Mouse (Mus musculus) stomach, postnatal 0 days (tissue): ENCODE results near the gene Gm11084. TPM values are rescaled to one million over a fixed set of nuclear protein-coding genes. Genes with fewer than 3 reads are reported as not detected.

Source experiments
- ATAC-seq: fragments of 200-750 bp; cut with Nextera tagmentation; 2 replicates; pipeline ENCODE4 v1.8.0; 2017; ENCODE audit not compliant: low FRiP score, low TSS enrichment
- DNase-seq: peaks from one replicate; pipeline ENCODE4 v3.0.0-alpha.2; 2016; ENCODE audit warnings: low spot score
- H3K27ac ChIP-seq: fragments of 300-500 bp; sonication (generic); replicated peaks from 2 replicates; pipeline ENCODE4 v1.5.1; 2014; ENCODE audit warnings: mild to moderate bottlenecking, control low read depth
- H3K27me3 ChIP-seq: fragments of 300-500 bp; sonication (generic); 2 replicates; pipeline ENCODE4 v1.6.1; 2014; ENCODE audit warnings: low read length; ENCODE audit not compliant: control insufficient read depth, insufficient read depth
- H3K36me3 ChIP-seq: fragments of 300-500 bp; sonication (generic); 2 replicates; pipeline ENCODE4 v1.6.1; 2014; ENCODE audit warnings: low read length, mixed read lengths; ENCODE audit not compliant: control insufficient read depth, insufficient read depth
- H3K4me1 ChIP-seq: fragments of 300-500 bp; sonication (generic); replicated peaks from 2 replicates; pipeline ENCODE4 v1.6.1; 2014; ENCODE audit warnings: antibody characterized with exemption; ENCODE audit not compliant: control insufficient read depth, insufficient read depth
- H3K4me2 ChIP-seq: fragments of 300-500 bp; sonication (generic); replicated peaks from 2 replicates; pipeline ENCODE4 v1.6.1; 2014; ENCODE audit warnings: low read depth, mild to moderate bottlenecking, control low read depth, moderate library complexity
- H3K4me3 ChIP-seq: fragments of 300-500 bp; sonication (generic); 2 replicates; pipeline ENCODE4 v1.5.1; 2014; ENCODE audit warnings: low read depth, low read length, control low read depth
- H3K9ac ChIP-seq: fragments of 300-500 bp; sonication (generic); 2 replicates; pipeline ENCODE4 v1.6.1; 2014; ENCODE audit warnings: mild to moderate bottlenecking, low read length, control low read depth, mixed read lengths
- H3K9me3 ChIP-seq: fragments of 300-500 bp; sonication (generic); 2 replicates; pipeline ENCODE4 v1.6.1; 2016; ENCODE audit warnings: low read length; ENCODE audit not compliant: control insufficient read depth
- CTCF ChIP-seq: IDR thresholded peaks from 2 replicates; pipeline ENCODE4 v1.5.1; 2016; ENCODE audit warnings: antibody characterized with exemption, low read depth, mild to moderate bottlenecking, moderate library complexity
- EP300 ChIP-seq: optimal IDR thresholded peaks from 2 replicates; pipeline ENCODE3; 2016; ENCODE audit warnings: antibody characterized with exemption
- WGBS: fragments of 180-500 bp; shearing (Covaris S2); extraction: QIAGEN DNeasy Blood & Tissue Kit; methylation state at CpG from one replicate; pipeline ENCODE4 v1.1.7; 2014; 5-methylcytosine and 5-hydroxymethylcytosine counted together
- polyA plus RNA-seq: library from polyadenylated mRNA; unstranded; fragments of >200 nt; fragmentation: Nextera tagmentation; extraction: Ambion mirVana; gene quantifications from 2 replicates; pipeline ENCODE4 v1.2.1, GENCODE M21; 2015

Gm11084 gene
- polyA plus RNA-seq, result not detected in 2 replicates

- WGBS, result 93% methylated on average over 5 of the region's 5 CpGs
These were observed at the start of gene Gm11084 for GRCm38 (mm10) chr2:72986616-72987015. TSS of gene Gm11084 (minus strand) at chr2:72986716.

GRCm38 (mm10) chr2:73031061-73032055 lies 44.8 kb upstream of the Gm11084 start:
- Histone ChIP-seq H3K4me2 (no peak overlapping the region), H3K4me1 (no peaks in the 10 kb centered on the region), H3K27ac (no peak overlapping the region), H3K9ac (no peak overlapping the region), H3K4me3 (no peak overlapping the region), H3K9me3 (no peaks in the 10 kb centered on the region), H3K36me3 (no peaks in the 10 kb centered on the region), H3K27me3 (no peaks in the 10 kb centered on the region)
- DNase-seq (no peak), ATAC-seq (no peak)
- TF ChIP-seq EP300 (no peak), CTCF (no peak)
- WGBS, result 61% methylated on average over 7 of the region's 7 CpGs

More at GRCm38 (mm10) chr2:72986616-72987015, at the start of gene Gm11084:
- no peaks in the 10 kb centered on the region for H3K36me3 ChIP-seq
- DNase-seq (no peak), ATAC-seq (no peak)
- no peak within 1 kb of the TSS for H3K4me3 ChIP-seq
- H3K27ac ChIP-seq, result no peak within 1 kb of the TSS
- no peaks in the 10 kb centered on the region for H3K4me1 ChIP-seq
- H3K4me2 ChIP-seq, result no peak within 1 kb of the TSS
- no peak for TF ChIP-seq CTCF
- no peak for TF ChIP-seq EP300
- H3K9me3 ChIP-seq, result peaks cover 5% of the 10 kb centered on the region; the same call in 1 of the 2 replicates
- H3K9ac ChIP-seq, result no peak within 1 kb of the TSS
- H3K27me3 ChIP-seq, result no peaks in the 10 kb centered on the region

- WGBS, result 88% methylated on average over 3 of the region's 3 CpGs
- DNase-seq (no peak), ATAC-seq (no peak)
- Histone ChIP-seq H3K4me2 (no peak overlapping the region), H3K9ac (no peak overlapping the region), H3K27ac (no peak overlapping the region), H3K36me3 (no peaks in the 10 kb centered on the region), H3K4me1 (no peaks in the 10 kb centered on the region), H3K9me3 (no peaks in the 10 kb centered on the region), H3K27me3 (no peaks in the 10 kb centered on the region), H3K4me3 (no peak overlapping the region)
- no peak for TF ChIP-seq EP300
- no peak for TF ChIP-seq CTCF
These were observed 43.3 kb upstream of the Gm11084 start for GRCm38 (mm10) chr2:73029846-73030245.

GRCm38 (mm10) chr2:73028019-73028418 lies 41.5 kb upstream of the Gm11084 start:
- Histone ChIP-seq H3K27ac (no peak overlapping the region), H3K9me3 (no peaks in the 10 kb centered on the region), H3K4me1 (no peaks in the 10 kb centered on the region), H3K36me3 (no peaks in the 10 kb centered on the region), H3K27me3 (no peaks in the 10 kb centered on the region), H3K4me2 (no peak overlapping the region), H3K9ac (no peak overlapping the region), H3K4me3 (no peak overlapping the region)
- DNase-seq (no peak), ATAC-seq (no peak)
- no peak for TF ChIP-seq EP300
- TF ChIP-seq CTCF, result no peak
- WGBS, result 65% methylated on average over 3 of the region's 3 CpGs

- H3K9me3 ChIP-seq, result no peaks in the 10 kb centered on the region
- no peak overlapping the region for H3K9ac ChIP-seq
- TF ChIP-seq EP300 (no peak), CTCF (no peak)
- no peak overlapping the region for H3K27ac ChIP-seq
- H3K36me3 ChIP-seq, result no peaks in the 10 kb centered on the region
- no peaks in the 10 kb centered on the region for H3K27me3 ChIP-seq
- 27% methylated on average over 3 of the region's 3 CpGs for WGBS
- DNase-seq (no peak), ATAC-seq (no peak)
- no peak overlapping the region for H3K4me2 ChIP-seq
- H3K4me3 ChIP-seq, result no peak overlapping the region
- H3K4me1 ChIP-seq, result no peaks in the 10 kb centered on the region
These were observed 40.6 kb upstream of the Gm11084 start for GRCm38 (mm10) chr2:73027126-73027525.

GRCm38 (mm10) chr2:73023803-73024202 lies 37.3 kb upstream of the Gm11084 start:
- peak; percentile 88 for ATAC-seq
- Histone ChIP-seq H3K4me3 (no peak overlapping the region), H3K9me3 (no peaks in the 10 kb centered on the region), H3K4me1 (no peaks in the 10 kb centered on the region), H3K4me2 (no peak overlapping the region), H3K9ac (no peak overlapping the region), H3K27ac (no peak overlapping the region), H3K27me3 (no peaks in the 10 kb centered on the region), H3K36me3 (no peaks in the 10 kb centered on the region)
- TF ChIP-seq EP300 (no peak), CTCF (no peak)
- WGBS, result 40% methylated on average over 6 of the region's 6 CpGs
- peak; percentile 83 for DNase-seq
